Mouse (Mus musculus): ENCODE measurements around the gene Ptprd. TPM values are rescaled to one million over a fixed set of nuclear protein-coding genes. Genes with fewer than 3 reads are reported as not detected.

Ptprd gene
- polyA plus RNA-seq, 1 experiment from 2014 or later, result 14.9 TPM

- Histone ChIP-seq H3K9ac (replicated peaks; ENCODE audit: low read depth) (no peak overlapping the region), H3K9me3 (ENCODE audit: low read length) (no peaks in the 10 kb centered on the region), H3K4me1 (ENCODE audit: insufficient read depth, low read depth, low read length) (no peaks in the 10 kb centered on the region), H3K36me3 (ENCODE audit: insufficient read depth, low read length) (no peaks in the 10 kb centered on the region), H3K27me3 (replicated peaks; ENCODE audit: insufficient read depth, low read length) (no peaks in the 10 kb centered on the region), H3K4me2 (replicated peaks; ENCODE audit: low read depth, low read length) (no peak overlapping the region), H3K4me3 (ENCODE audit: low read depth, low read length) (no peak overlapping the region), H3K27ac (ENCODE audit: low read length) (no peak overlapping the region)
- no peak for ATAC-seq
- WGBS, result 50% methylated on average over 1 of the region's 1 CpGs
- no peak for DNase-seq (ENCODE audit: low spot score)
- TF ChIP-seq CTCF (IDR thresholded peaks at IDR 0.05) (no peak), EP300 (IDR thresholded peaks at IDR 0.05) (no peak)
Observed at GRCm38 (mm10) chr4:77238144-77238543, 973.6 kb downstream of the Ptprd start.

DNA sequence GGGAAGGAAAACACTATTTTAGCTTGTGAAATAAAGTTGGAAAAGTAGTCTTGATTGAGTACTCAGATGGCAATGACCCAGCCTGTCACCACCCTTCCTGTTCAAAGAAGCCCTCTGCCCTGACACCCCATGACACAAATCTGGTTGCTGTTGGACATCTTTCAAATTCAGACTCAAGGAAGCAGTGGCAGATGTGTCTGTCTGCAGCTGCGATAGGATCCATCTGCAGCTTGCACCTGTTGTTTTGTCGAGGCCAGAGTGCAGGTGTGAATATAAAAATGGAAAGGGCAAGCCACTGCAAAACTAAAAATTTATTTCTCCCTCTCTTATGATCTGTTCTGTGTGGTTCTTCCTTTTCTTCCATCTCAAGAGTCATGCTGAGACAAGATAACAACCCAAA, 978.5 kb downstream of the Ptprd start:
- DNase-seq (ENCODE audit: low spot score) (no peak), ATAC-seq (no peak)
- Histone ChIP-seq H3K27ac (ENCODE audit: low read length) (no peak overlapping the region), H3K4me3 (ENCODE audit: low read depth, low read length) (no peak overlapping the region), H3K36me3 (ENCODE audit: insufficient read depth, low read length) (no peaks in the 10 kb centered on the region), H3K4me1 (ENCODE audit: insufficient read depth, low read depth, low read length) (no peaks in the 10 kb centered on the region), H3K27me3 (replicated peaks; ENCODE audit: insufficient read depth, low read length) (no peaks in the 10 kb centered on the region), H3K4me2 (replicated peaks; ENCODE audit: low read depth, low read length) (no peak overlapping the region), H3K9me3 (ENCODE audit: low read length) (no peaks in the 10 kb centered on the region), H3K9ac (replicated peaks; ENCODE audit: low read depth) (no peak overlapping the region)
- TF ChIP-seq CTCF (IDR thresholded peaks at IDR 0.05) (no peak), EP300 (IDR thresholded peaks at IDR 0.05) (no peak)
- 49% methylated on average over 2 of the region's 2 CpGs for WGBS

- Histone ChIP-seq H3K27ac (ENCODE audit: low read length) (no peak overlapping the region), H3K4me3 (ENCODE audit: low read depth, low read length) (no peak overlapping the region), H3K4me1 (ENCODE audit: insufficient read depth, low read depth, low read length) (no peaks in the 10 kb centered on the region), H3K9ac (replicated peaks; ENCODE audit: low read depth) (no peak overlapping the region), H3K36me3 (ENCODE audit: insufficient read depth, low read length) (no peaks in the 10 kb centered on the region), H3K9me3 (ENCODE audit: low read length) (no peaks in the 10 kb centered on the region), H3K4me2 (replicated peaks; ENCODE audit: low read depth, low read length) (no peak overlapping the region), H3K27me3 (replicated peaks; ENCODE audit: insufficient read depth, low read length) (no peaks in the 10 kb centered on the region)
- ATAC-seq, result no peak
- TF ChIP-seq CTCF (IDR thresholded peaks at IDR 0.05) (no peak), EP300 (IDR thresholded peaks at IDR 0.05) (no peak)
- WGBS, result 63% methylated on average over 8 of the region's 8 CpGs
- no peak for DNase-seq (ENCODE audit: low spot score)
Observed at GRCm38 (mm10) chr4:77168866-77169265, 1042.9 kb downstream of the Ptprd start.

DNA sequence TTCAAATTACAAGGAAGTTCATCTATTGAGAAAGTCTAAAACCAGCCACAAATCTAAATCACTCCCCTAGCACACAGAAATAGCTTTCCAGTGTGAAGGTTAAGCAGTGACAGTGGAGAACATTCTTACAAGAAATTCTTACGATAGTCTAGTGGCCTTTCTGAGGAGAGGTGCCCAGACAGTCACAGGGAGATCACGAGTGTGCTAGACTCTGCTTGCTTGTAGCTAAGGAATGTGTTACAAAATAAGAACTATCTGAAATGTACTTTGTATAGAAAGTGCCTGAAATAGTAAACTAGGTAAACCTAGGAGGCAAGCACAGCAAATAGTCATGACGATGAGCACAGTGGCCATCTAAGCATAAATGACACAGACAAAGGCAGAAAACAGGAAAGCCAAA, 1054.2 kb downstream of the Ptprd start:
- ATAC-seq (no peak), DNase-seq (ENCODE audit: low spot score) (no peak)
- H3K4me3 ChIP-seq (ENCODE audit: low read depth, low read length), result no peak overlapping the region
- no peak overlapping the region for H3K27ac ChIP-seq (ENCODE audit: low read length)
- no peak overlapping the region for H3K9ac ChIP-seq (replicated peaks; ENCODE audit: low read depth)
- no peak for TF ChIP-seq CTCF (IDR thresholded peaks at IDR 0.05)
- TF ChIP-seq EP300 (IDR thresholded peaks at IDR 0.05), result no peak
- WGBS, result 73% methylated on average over 3 of the region's 3 CpGs
- H3K27me3 ChIP-seq (replicated peaks; ENCODE audit: insufficient read depth, low read length), result no peaks in the 10 kb centered on the region
- H3K36me3 ChIP-seq (ENCODE audit: insufficient read depth, low read length), result no peaks in the 10 kb centered on the region
- H3K4me2 ChIP-seq (replicated peaks; ENCODE audit: low read depth, low read length), result no peak overlapping the region
- no peaks in the 10 kb centered on the region for H3K4me1 ChIP-seq (ENCODE audit: insufficient read depth, low read depth, low read length)
- no peaks in the 10 kb centered on the region for H3K9me3 ChIP-seq (ENCODE audit: low read length)

DNA sequence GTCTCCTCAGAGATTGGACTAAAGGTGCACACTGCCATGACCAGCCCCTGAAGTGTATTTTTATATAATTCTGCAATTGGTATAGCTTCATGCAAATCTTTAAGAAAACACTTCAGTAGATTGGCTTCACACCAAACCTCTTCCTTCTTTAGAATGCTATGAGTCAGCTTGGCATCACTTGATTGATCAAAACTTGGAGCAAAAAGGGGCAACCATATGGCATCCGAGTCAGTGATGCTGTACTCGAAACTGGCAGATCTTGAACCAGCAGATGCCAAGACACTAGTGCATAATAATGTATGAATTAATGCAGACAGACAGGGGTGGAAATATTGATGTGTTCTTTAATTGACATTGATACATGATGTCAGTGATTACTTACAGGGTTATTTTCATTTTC, 1056.2 kb downstream of the Ptprd start:
- H3K4me2 ChIP-seq (replicated peaks; ENCODE audit: low read depth, low read length), result no peak overlapping the region
- WGBS, result 83% methylated on average over 2 of the region's 2 CpGs
- H3K27me3 ChIP-seq (replicated peaks; ENCODE audit: insufficient read depth, low read length), result no peaks in the 10 kb centered on the region
- no peak for DNase-seq (ENCODE audit: low spot score)
- H3K9ac ChIP-seq (replicated peaks; ENCODE audit: low read depth), result no peak overlapping the region
- H3K9me3 ChIP-seq (ENCODE audit: low read length), result no peaks in the 10 kb centered on the region
- no peak for ATAC-seq
- no peaks in the 10 kb centered on the region for H3K36me3 ChIP-seq (ENCODE audit: insufficient read depth, low read length)
- no peak for TF ChIP-seq EP300 (IDR thresholded peaks at IDR 0.05)
- H3K27ac ChIP-seq (ENCODE audit: low read length), result no peak overlapping the region
- no peaks in the 10 kb centered on the region for H3K4me1 ChIP-seq (ENCODE audit: insufficient read depth, low read depth, low read length)
- H3K4me3 ChIP-seq (ENCODE audit: low read depth, low read length), result no peak overlapping the region

- no peak overlapping the region for H3K4me3 ChIP-seq (ENCODE audit: low read depth, low read length)
- 79% methylated on average over 1 of the region's 1 CpGs for WGBS
Observed at GRCm38 (mm10) chr4:77155037-77155436, 1056.7 kb downstream of the Ptprd start.

DNA sequence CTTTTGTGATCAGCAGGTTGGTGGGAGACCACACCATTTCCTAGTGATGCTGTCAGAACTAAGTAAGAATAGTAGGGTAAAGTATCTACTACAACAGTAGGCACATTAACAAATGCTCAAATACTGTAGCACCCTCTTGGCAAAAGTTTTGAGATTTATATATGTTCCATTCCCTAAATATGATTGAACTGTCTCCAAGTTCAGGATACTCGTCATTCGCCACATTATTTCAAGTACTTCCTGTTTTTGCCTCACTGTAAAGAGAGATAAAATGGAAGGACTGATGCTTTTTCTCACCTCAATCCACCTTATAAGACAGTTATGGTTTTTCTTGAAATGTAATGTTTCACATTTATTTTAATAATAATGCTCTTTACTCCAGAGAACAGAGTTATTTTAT, 1086.9 kb downstream of the Ptprd start:
- no peak overlapping the region for H3K27ac ChIP-seq (ENCODE audit: low read length)
- no peak overlapping the region for H3K9ac ChIP-seq (replicated peaks; ENCODE audit: low read depth)
- H3K9me3 ChIP-seq (ENCODE audit: low read length), result no peaks in the 10 kb centered on the region
- H3K27me3 ChIP-seq (replicated peaks; ENCODE audit: insufficient read depth, low read length), result no peaks in the 10 kb centered on the region
- ATAC-seq (no peak), DNase-seq (ENCODE audit: low spot score) (no peak)
- no peaks in the 10 kb centered on the region for H3K4me1 ChIP-seq (ENCODE audit: insufficient read depth, low read depth, low read length)
- no peaks in the 10 kb centered on the region for H3K36me3 ChIP-seq (ENCODE audit: insufficient read depth, low read length)
- H3K4me3 ChIP-seq (ENCODE audit: low read depth, low read length), result no peak overlapping the region
- WGBS, result 48% methylated on average over 2 of the region's 2 CpGs
- TF ChIP-seq EP300 (IDR thresholded peaks at IDR 0.05) (no peak), CTCF (IDR thresholded peaks at IDR 0.05) (no peak)
- H3K4me2 ChIP-seq (replicated peaks; ENCODE audit: low read depth, low read length), result no peak overlapping the region

More at GRCm38 (mm10) chr4:77155037-77155436, 1056.7 kb downstream of the Ptprd start:
- H3K9me3 ChIP-seq (ENCODE audit: low read length), result no peaks in the 10 kb centered on the region
- no peaks in the 10 kb centered on the region for H3K27me3 ChIP-seq (replicated peaks; ENCODE audit: insufficient read depth, low read length)
- H3K27ac ChIP-seq (ENCODE audit: low read length), result no peak overlapping the region
- ATAC-seq (no peak), DNase-seq (ENCODE audit: low spot score) (no peak)
- TF ChIP-seq EP300 (IDR thresholded peaks at IDR 0.05), result no peak
- TF ChIP-seq CTCF (IDR thresholded peaks at IDR 0.05), result no peak
- no peak overlapping the region for H3K9ac ChIP-seq (replicated peaks; ENCODE audit: low read depth)
- no peaks in the 10 kb centered on the region for H3K4me1 ChIP-seq (ENCODE audit: insufficient read depth, low read depth, low read length)
- no peaks in the 10 kb centered on the region for H3K36me3 ChIP-seq (ENCODE audit: insufficient read depth, low read length)
- no peak overlapping the region for H3K4me2 ChIP-seq (replicated peaks; ENCODE audit: low read depth, low read length)

Measured in lung, postnatal 0 days (tissue).